Mouse (Mus musculus) MEL (cell line): ENCODE measurements around the gene Hist1h1b. TPM values are rescaled to one million over a fixed set of nuclear protein-coding genes. Genes with fewer than 3 reads are reported as not detected.
A peak's percentile ranks its signal among the peaks of the same experiment; 100 is the strongest.

Source experiments
- DNase-seq: peaks from one replicate; pipeline ENCODE4 v3.0.0; 2011; ENCODE audit warnings: low read depth, low spot score
- H3K27ac ChIP-seq: 2 replicates; pipeline ENCODE4 v1.5.1; 2012; ENCODE audit warnings: low read depth, mild to moderate bottlenecking, control low read depth, low read length, moderate library complexity; ENCODE audit not compliant: control insufficient read depth
- H3K27me3 ChIP-seq, 2 experiments: fragments of 150-350 bp in 1 of 2; sonication (generic) in 1 of 2; 2 replicates each; pipeline ENCODE4 v1.6.1; 2012; ENCODE audit warnings: low read length in 2 of 2, mild to moderate bottlenecking in 2 of 2, improper control_type of control experiment in 1 of 2, moderate library complexity in 1 of 2; ENCODE audit not compliant: insufficient read depth in 2 of 2, control insufficient read depth in 1 of 2
- H3K36me3 ChIP-seq, 2 experiments: 2 replicates each; pipeline ENCODE4 v1.6.1; 2012 to 2014; ENCODE audit warnings: low read length in 2 of 2, improper control_type of control experiment in 1 of 2, inconsistent platforms in 1 of 2, mild to moderate bottlenecking in 1 of 2; ENCODE audit not compliant: insufficient read depth in 2 of 2, control insufficient read depth in 1 of 2
- H3K4me1 ChIP-seq, 2 experiments: fragments of 150-350 bp in 1 of 2; sonication (generic) in 1 of 2; 2 replicates each; pipeline ENCODE4 v1.6.1; 2012; ENCODE audit warnings: low read length in 2 of 2, improper control_type of control experiment in 1 of 2, mild to moderate bottlenecking in 1 of 2; ENCODE audit not compliant: insufficient read depth in 2 of 2, control insufficient read depth in 1 of 2
- H3K4me3 ChIP-seq, 2 experiments: fragments of 150-350 bp in 1 of 2; sonication (generic) in 1 of 2; 2 replicates each; pipeline ENCODE4 v1.5.1; 2012; ENCODE audit warnings: low read depth in 2 of 2, low read length in 2 of 2, mild to moderate bottlenecking in 2 of 2, moderate library complexity in 2 of 2, control low read depth in 1 of 2, improper control_type of control experiment in 1 of 2; ENCODE audit not compliant: control insufficient read depth in 1 of 2, insufficient read depth in 1 of 2
- H3K79me2 ChIP-seq: 2 replicates; pipeline ENCODE4 v1.6.1; 2012; ENCODE audit warnings: mild to moderate bottlenecking, low read length, moderate library complexity; ENCODE audit not compliant: control insufficient read depth, poor library complexity, insufficient read depth
- H3K9ac ChIP-seq: 2 replicates; pipeline ENCODE4 v1.6.1; 2012; ENCODE audit warnings: low read depth, mild to moderate bottlenecking, control low read depth, low read length, moderate library complexity; ENCODE audit not compliant: control insufficient read depth, poor library complexity, severe bottlenecking
- H3K9me3 ChIP-seq: fragments of 150-350 bp; sonication (generic); replicated peaks from 2 replicates; pipeline ENCODE4 v1.6.1; 2012; ENCODE audit warnings: mild to moderate bottlenecking, low read length, improper control_type of control experiment, moderate library complexity; ENCODE audit not compliant: insufficient read depth
- BHLHE40 ChIP-seq: IDR thresholded peaks from 2 replicates; pipeline ENCODE4 v1.6.1; 2012; ENCODE audit warnings: low read depth, mild to moderate bottlenecking, inconsistent platforms, low read length, improper control_type of control experiment, borderline replicate concordance
- CHD2 ChIP-seq: IDR thresholded peaks from 2 replicates; pipeline ENCODE4 v1.6.1; 2011; ENCODE audit warnings: low read length, improper control_type of control experiment
- CTCF ChIP-seq, 3 experiments: IDR thresholded peaks in 2 of 3; conservative IDR thresholded peaks in 1 of 3; 2 replicates each; pipeline ENCODE4 v1.5.1; 2011 to 2012; ENCODE audit warnings: low read length in 3 of 3, low read depth in 2 of 3, mild to moderate bottlenecking in 2 of 3, improper control_type of control experiment in 1 of 3, inconsistent platforms in 1 of 3, mixed read lengths in 1 of 3, moderate library complexity in 1 of 3; ENCODE audit not compliant: control insufficient read depth in 1 of 3, insufficient read depth in 1 of 3, poor library complexity in 1 of 3, severe bottlenecking in 1 of 3
- ELF1 ChIP-seq: IDR thresholded peaks from 2 replicates; pipeline ENCODE4 v1.6.1; 2014; ENCODE audit warnings: low read depth, mild to moderate bottlenecking, inconsistent platforms, low read length, improper control_type of control experiment, moderate library complexity
- EP300 ChIP-seq, 2 experiments: IDR thresholded peaks; 2 replicates each; pipeline ENCODE4 v1.6.1; 2011; ENCODE audit warnings: improper control_type of control experiment in 2 of 2, low read length in 2 of 2, low read depth in 1 of 2, mild to moderate bottlenecking in 1 of 2
- HCFC1 ChIP-seq: IDR thresholded peaks from 2 replicates; pipeline ENCODE4 v1.6.1; 2012; ENCODE audit warnings: low read depth, mild to moderate bottlenecking, inconsistent platforms, low read length, improper control_type of control experiment, moderate library complexity
- KAT2A ChIP-seq: conservative IDR thresholded peaks from 2 replicates; pipeline ENCODE4 v1.6.1; 2012; ENCODE audit warnings: low read depth, low read length, improper control_type of control experiment, inconsistent platforms
- MAX ChIP-seq: IDR thresholded peaks from 2 replicates; pipeline ENCODE4 v1.6.1; 2011; ENCODE audit warnings: low read length, improper control_type of control experiment
- MEF2A ChIP-seq: IDR thresholded peaks from 2 replicates; pipeline ENCODE4 v1.6.1; 2014; ENCODE audit warnings: low read depth, mild to moderate bottlenecking, inconsistent platforms, low read length, improper control_type of control experiment; ENCODE audit not compliant: poor library complexity, insufficient replicate concordance, severe bottlenecking; ENCODE audit errors: extremely low read depth
- MXI1 ChIP-seq: IDR thresholded peaks from 2 replicates; pipeline ENCODE4 v1.6.1; 2011; ENCODE audit warnings: mild to moderate bottlenecking, low read depth, low read length, improper control_type of control experiment
- MYB ChIP-seq: IDR thresholded peaks from 2 replicates; pipeline ENCODE4 v1.6.1; 2011; ENCODE audit warnings: mild to moderate bottlenecking, low read depth, low read length, improper control_type of control experiment
- MYC ChIP-seq: IDR thresholded peaks from 2 replicates; pipeline ENCODE4 v1.6.1; 2011; ENCODE audit warnings: low read depth, mild to moderate bottlenecking, low read length, improper control_type of control experiment, moderate library complexity
- NELFE ChIP-seq: IDR thresholded peaks from 2 replicates; pipeline ENCODE4 v1.6.1; 2011; ENCODE audit warnings: low read depth, low read length, improper control_type of control experiment
- POLR2A ChIP-seq, 2 experiments: IDR thresholded peaks; 2 replicates each; pipeline ENCODE4 v1.6.1; 2011 to 2012; ENCODE audit warnings: low read length in 2 of 2, mild to moderate bottlenecking in 2 of 2, control low read depth in 1 of 2, improper control_type of control experiment in 1 of 2, low read depth in 1 of 2, moderate library complexity in 1 of 2; ENCODE audit not compliant: control insufficient read depth in 1 of 2, insufficient read depth in 1 of 2, poor library complexity in 1 of 2
- SIN3A ChIP-seq: IDR thresholded peaks from 2 replicates; pipeline ENCODE4 v1.6.1; 2012; ENCODE audit warnings: low read length, improper control_type of control experiment, inconsistent platforms
- TAL1 ChIP-seq: IDR thresholded peaks from 2 replicates; pipeline ENCODE4 v1.6.1; 2012; ENCODE audit warnings: mild to moderate bottlenecking, inconsistent platforms, low read length, moderate library complexity, mixed read lengths
- TBP ChIP-seq: IDR thresholded peaks from 2 replicates; pipeline ENCODE4 v1.8.0; 2011; ENCODE audit warnings: low read depth, low read length, improper control_type of control experiment
- TCF12 ChIP-seq: IDR thresholded peaks from 2 replicates; pipeline ENCODE4 v1.6.1; 2014; ENCODE audit warnings: low read depth, mild to moderate bottlenecking, inconsistent platforms, low read length, improper control_type of control experiment, moderate library complexity
- USF1 ChIP-seq: IDR thresholded peaks from 2 replicates; pipeline ENCODE4 v1.6.1; 2014; ENCODE audit warnings: low read depth, mild to moderate bottlenecking, inconsistent platforms, low read length, improper control_type of control experiment, moderate library complexity
- ZC3H11A ChIP-seq: IDR thresholded peaks from 2 replicates; pipeline ENCODE4 v1.6.1; 2012; ENCODE audit warnings: low read depth, mild to moderate bottlenecking, inconsistent platforms, low read length, improper control_type of control experiment
- ZKSCAN1 ChIP-seq: IDR thresholded peaks from 2 replicates; pipeline ENCODE4 v1.6.1; 2012; ENCODE audit warnings: low read depth, mild to moderate bottlenecking, inconsistent platforms, low read length, improper control_type of control experiment, moderate library complexity
- polyA plus RNA-seq, 2 experiments: library from polyadenylated mRNA; stranded (reverse) in 1 of 2; unstranded in 1 of 2; fragments of >175 nt in 1 of 2; fragments of >200 nt in 1 of 2; gene quantifications; 2 replicates each; pipeline versions ENCODE4 v1.2.1 to v1.2.4; 2012; ENCODE audit warnings: low replicate concordance in 2 of 2, low read depth in 1 of 2; ENCODE audit not compliant: insufficient read length in 2 of 2, insufficient read depth in 1 of 2, missing spikeins in 1 of 2
- total RNA-seq: library from RNA; depleted of rRNA; stranded (reverse); fragments of 300-350 nt; gene quantifications from 2 replicates; pipeline ENCODE4 v1.2.3, GENCODE M21; 2012

The Hist1h1b gene
- total and polyA plus RNA-seq, 3 experiments = 2.9 to 1,140 TPM; not detected in 1

GRCm38 (mm10) chr13:21784311-21784710, 3.9 kb upstream of the Hist1h1b start:
- H3K36me3 ChIP-seq = peaks cover 0 to 37% of the 10 kb centered on the region in 2 experiments; a peak in 2 of 4 replicates
- H3K9ac ChIP-seq = peak overlapping the region; percentile 65
- no peak for TF ChIP-seq TAL1
- TF ChIP-seq MAX = no peak
- no peak for TF ChIP-seq MYC
- no peak for TF ChIP-seq EP300 (IDR thresholded peaks at IDR 0.05; ENCODE audit: low read depth in 1 of 2, low read length in 2 of 2)
- no peak for TF ChIP-seq TCF12
- no peaks in the 10 kb centered on the region for H3K9me3 ChIP-seq
- H3K79me2 ChIP-seq = peaks cover 7% of the 10 kb centered on the region; the same call in 1 of the 2 replicates
- DNase-seq = peak; percentile 71
- H3K4me1 ChIP-seq = peaks cover 0 to 3% of the 10 kb centered on the region in 2 experiments; a peak in 2 of 4 replicates
- H3K4me3 ChIP-seq = peak overlapping the region; percentile 8 to 9
- peak overlapping the region; percentile 93 for H3K27ac ChIP-seq
- no peaks in the 10 kb centered on the region for H3K27me3 ChIP-seq

GRCm38 (mm10) chr13:21783734-21784161, 3.3 kb upstream of the Hist1h1b start:
- peaks cover 8% of the 10 kb centered on the region; the same call in 1 of the 2 replicates for H3K79me2 ChIP-seq
- H3K27me3 ChIP-seq = no peaks in the 10 kb centered on the region
- peak overlapping the region; percentile 65 for H3K9ac ChIP-seq
- peak; percentile 84 for DNase-seq
- H3K36me3 ChIP-seq = peaks cover 0 to 31% of the 10 kb centered on the region in 2 experiments; a peak in 2 of 4 replicates
- TF ChIP-seq MYB (no peak), MYC (no peak), POLR2A (IDR thresholded peaks at IDR 0.05; ENCODE audit: control insufficient read depth in 1 of 2, insufficient read depth in 1 of 2, low read depth in 1 of 2, low read length in 2 of 2, poor library complexity in 1 of 2) (no peak), KAT2A (no peak), ZKSCAN1 (no peak), USF1 (no peak), ZC3H11A (no peak), SIN3A (no peak), MEF2A (no peak), MAX (no peak), CTCF (IDR thresholded peaks at IDR 0.05 in 2 of 3, conservative IDR thresholded peaks at IDR 0.05 in 1 of 3; ENCODE audit: control insufficient read depth in 1 of 3, insufficient read depth in 1 of 3, low read depth in 2 of 3, low read length in 3 of 3, poor library complexity in 1 of 3, severe bottlenecking in 1 of 3) (no peak), TBP (no peak), BHLHE40 (no peak), NELFE (no peak), ELF1 (no peak), MXI1 (no peak), HCFC1 (no peak), EP300 (IDR thresholded peaks at IDR 0.05; ENCODE audit: low read depth in 1 of 2, low read length in 2 of 2) (no peak), CHD2 (no peak)
- peak overlapping the region; percentile 8 to 36 for H3K4me3 ChIP-seq
- no peaks in the 10 kb centered on the region for H3K9me3 ChIP-seq
- H3K4me1 ChIP-seq = no peaks in the 10 kb centered on the region
- H3K27ac ChIP-seq = peak overlapping the region; percentile 93
